Mouse (Mus musculus): ENCODE measurements at regions not wholly inside any gene's neighbourhood (a gene's known extent, or its start where the extent isn't known, plus 50 kb on each side); places are given as distances from the start of the nearest gene placed in this dataset.
A peak's percentile ranks its signal among the peaks of the same experiment; 100 is the strongest.

- peak; percentile 24 to 37 for DNase-seq (ENCODE audit: low spot score in 2 of 2)
Measured at GRCm38 (mm10) chr10:92625781-92626180, 96.4 kb downstream of the Nedd1 start.

- no peak for DNase-seq (ENCODE audit: low spot score in 2 of 2)
Measured at GRCm38 (mm10) chr10:92615684-92616379, 106.4 kb downstream of the Nedd1 start.

- DNase-seq (ENCODE audit: low spot score in 2 of 2) = no peak
Measured at GRCm38 (mm10) chr10:92614341-92614740, 107.9 kb downstream of the Nedd1 start.

- DNase-seq (ENCODE audit: low spot score in 2 of 2) = no peak
Measured at GRCm38 (mm10) chr10:92611060-92611459, 111.2 kb downstream of the Nedd1 start.

GRCm38 (mm10) chr10:92606761-92607160 lies 115.5 kb downstream of the Nedd1 start:
- DNase-seq (ENCODE audit: low spot score in 2 of 2) = peak; percentile 26 to 31

GRCm38 (mm10) chr10:92605646-92606045 lies 116.6 kb downstream of the Nedd1 start:
- DNase-seq (ENCODE audit: low spot score in 2 of 2) = no peak

- no peak for DNase-seq (ENCODE audit: low spot score in 2 of 2)
Measured at GRCm38 (mm10) chr10:92600116-92600515, 122.1 kb downstream of the Nedd1 start.

GRCm38 (mm10) chr10:92595496-92596355 lies 126.5 kb downstream of the Nedd1 start:
- no peak for DNase-seq (ENCODE audit: low spot score in 2 of 2)

- no peak for DNase-seq (ENCODE audit: low spot score in 2 of 2)
Measured at GRCm38 (mm10) chr10:92593947-92594460, 128.2 kb downstream of the Nedd1 start.

- no peak for DNase-seq (ENCODE audit: low spot score in 2 of 2)
Measured at GRCm38 (mm10) chr10:92578872-92579271, 143.3 kb downstream of the Nedd1 start.

- DNase-seq (ENCODE audit: low spot score in 2 of 2) = no peak
Measured at GRCm38 (mm10) chr10:92570496-92570895, 151.7 kb downstream of the Nedd1 start.

- no peak for DNase-seq (ENCODE audit: low spot score in 2 of 2)
Measured at GRCm38 (mm10) chr10:92557463-92557862, 164.8 kb downstream of the Nedd1 start.

GRCm38 (mm10) chr10:92556526-92557422 lies 165.4 kb downstream of the Nedd1 start:
- DNase-seq (ENCODE audit: low spot score in 2 of 2) = no peak

GRCm38 (mm10) chr10:92555727-92556525 lies 166.3 kb downstream of the Nedd1 start:
- peak in 1 of 2 experiments; percentile 4 for DNase-seq (ENCODE audit: low spot score in 2 of 2)

- DNase-seq (ENCODE audit: low spot score in 2 of 2) = no peak
Measured at GRCm38 (mm10) chr10:92553966-92554365, 168.3 kb downstream of the Nedd1 start.

- no peak for DNase-seq (ENCODE audit: low spot score in 2 of 2)
Measured at GRCm38 (mm10) chr10:92548875-92549586, 173.2 kb downstream of the Nedd1 start.

- no peak for DNase-seq (ENCODE audit: low spot score in 2 of 2)
Measured at GRCm38 (mm10) chr10:92538433-92538832, 183.8 kb downstream of the Nedd1 start.

- no peak for DNase-seq (ENCODE audit: low spot score in 2 of 2)
Measured at GRCm38 (mm10) chr10:92516886-92517285, 205.3 kb downstream of the Nedd1 start.

GRCm38 (mm10) chr10:92511769-92512168 lies 210.5 kb downstream of the Nedd1 start:
- DNase-seq (ENCODE audit: low spot score in 2 of 2) = no peak

GRCm38 (mm10) chr10:92510677-92511076 lies 211.5 kb downstream of the Nedd1 start:
- no peak for DNase-seq (ENCODE audit: low spot score in 2 of 2)
